Mouse (Mus musculus) cortical plate, adult 2 months (tissue): Measurements from ENCODE around the gene Chkb. TPM values are rescaled to one million over a fixed set of nuclear protein-coding genes. Genes with fewer than 3 reads are reported as not detected.
"Not testable (repeated sequence)": the region's sequence is repeated elsewhere in the genome, so short reads cannot be mapped to it uniquely, and the experiment has no call there.

Experiments used
- H3K27ac ChIP-seq: fragments of 200-500 bp; 2 replicates; pipeline ENCODE4 v1.5.1; 2012; ENCODE audit warnings: low read length, control low read depth, inconsistent platforms; ENCODE audit not compliant: insufficient read depth
- H3K4me1 ChIP-seq: fragments of 200-500 bp; 2 replicates; pipeline ENCODE4 v1.6.1; 2011; ENCODE audit warnings: low read length; ENCODE audit not compliant: control insufficient read depth, insufficient read depth
- H3K4me3 ChIP-seq: fragments of 200-500 bp; 2 replicates; pipeline ENCODE4 v1.5.1; 2011; ENCODE audit warnings: mild to moderate bottlenecking, low read length, control low read depth; ENCODE audit not compliant: insufficient read depth
- CTCF ChIP-seq: fragments of 200-500 bp; IDR thresholded peaks from 2 replicates; pipeline ENCODE4 v1.5.1; 2011; ENCODE audit warnings: mild to moderate bottlenecking, control low read depth, low read length; ENCODE audit not compliant: insufficient read depth; ENCODE audit errors: extremely low read depth
- POLR2A ChIP-seq: fragments of 200-500 bp; IDR thresholded peaks from 2 replicates; pipeline ENCODE4 v1.6.1; 2011; ENCODE audit warnings: mild to moderate bottlenecking, low read length, control low read depth; ENCODE audit not compliant: insufficient read depth; ENCODE audit errors: extremely low read depth
- polyA plus RNA-seq: library from polyadenylated mRNA; depleted of rRNA; stranded (reverse); fragments of >200 nt; gene quantifications from 2 replicates; pipeline ENCODE4 v1.2.3, GENCODE M21; 2012

The Chkb gene
- polyA plus RNA-seq, 1 experiment = 60.0 TPM

DNA sequence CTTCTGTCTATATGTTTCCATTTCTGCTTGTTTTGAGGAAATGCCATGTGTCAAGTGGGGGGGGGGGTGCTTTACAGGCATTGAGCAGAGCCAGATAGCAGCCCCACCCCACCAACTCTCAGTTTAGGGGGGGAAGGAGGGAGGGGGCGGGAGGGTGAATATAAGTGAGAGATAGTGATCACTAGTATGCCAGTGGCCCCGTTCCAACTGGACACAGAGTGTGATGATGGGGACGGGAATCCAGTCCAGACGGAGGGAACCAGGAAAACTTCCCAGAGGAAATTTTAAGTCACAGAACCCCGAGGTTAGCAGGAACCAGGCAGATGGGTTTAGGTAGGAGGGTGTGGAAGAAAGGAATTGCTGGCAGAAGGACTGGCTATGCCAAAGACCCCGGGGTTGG lies 25.9 kb upstream of the Chkb start:
- peak overlapping the region; percentile 99; the same call in 1 of the 2 replicates for H3K4me3 ChIP-seq
- no peak overlapping the region for H3K27ac ChIP-seq
- TF ChIP-seq POLR2A (no peak), CTCF (no peak)
- no peaks in the 10 kb centered on the region for H3K4me1 ChIP-seq

DNA sequence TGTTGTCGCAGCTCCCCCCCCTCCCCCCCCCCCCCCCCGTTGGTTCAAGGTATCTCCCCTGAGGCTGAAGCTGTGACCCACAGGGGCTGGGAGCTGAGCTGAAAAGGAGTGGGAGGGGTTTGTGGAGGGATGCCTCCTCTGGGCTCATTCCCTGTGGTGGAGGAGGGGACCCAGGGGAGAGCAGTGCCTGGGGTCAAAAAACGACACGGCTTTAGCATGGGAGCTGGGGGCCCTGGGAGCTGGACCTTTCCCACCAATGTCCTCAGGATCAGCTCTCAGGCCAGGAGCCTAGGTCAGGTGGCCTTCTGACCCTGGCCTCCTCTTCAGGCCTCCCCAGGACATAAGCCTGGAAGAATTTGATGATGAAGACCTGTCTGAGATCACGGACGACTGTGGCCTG lies 25.1 kb upstream of the Chkb start:
- TF ChIP-seq POLR2A = no peak
- TF ChIP-seq CTCF = no peak
- H3K4me1 ChIP-seq = no peaks in the 10 kb centered on the region
- H3K4me3 ChIP-seq = peak overlapping the region; percentile 99
- H3K27ac ChIP-seq = 0 out of 2 replicates have a peak overlapping the region, but pooled peaks have one; percentile 35

DNA sequence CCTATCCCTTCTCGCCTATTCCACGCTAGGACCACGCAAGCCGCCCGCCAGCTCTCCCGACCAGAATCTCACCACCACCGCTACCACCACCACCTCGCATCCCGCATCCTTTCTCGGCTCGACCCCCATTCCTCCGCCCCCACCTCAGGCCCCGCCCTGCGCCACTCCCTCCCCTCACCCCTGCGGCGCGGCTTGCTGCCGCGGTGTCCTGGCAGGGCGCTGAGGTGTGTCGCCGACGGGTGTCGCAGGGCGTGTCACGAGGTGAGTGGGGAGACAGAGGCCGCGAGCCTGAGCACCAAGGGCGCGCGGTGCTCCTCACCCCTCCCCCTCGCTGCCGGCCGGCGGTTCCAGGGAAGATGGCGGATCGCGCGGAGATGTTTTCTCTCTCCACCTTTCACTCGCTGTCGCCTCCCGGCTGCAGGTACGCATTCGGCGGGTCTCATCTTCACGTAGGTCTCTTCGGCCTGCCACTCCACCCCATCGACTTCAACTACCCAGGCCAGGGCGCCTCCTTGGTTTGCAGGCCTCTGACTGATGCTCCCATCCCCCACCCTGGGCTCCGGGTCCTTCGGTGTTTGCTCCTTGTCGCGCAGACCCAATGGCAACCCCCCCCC lies 24.3 kb upstream of the Chkb start, which contains the start of gene Mapk8ip2:
Gene Mapk8ip2 (plus strand): TSS at position 49 of the 614 bp plus-strand sequence.
- peak; percentile 57 for TF ChIP-seq POLR2A
- TF ChIP-seq CTCF = no peak
- Histone ChIP-seq H3K27ac (peak within 1 kb of the TSS; percentile 92), H3K4me3 (peak within 1 kb of the TSS; percentile 99), H3K4me1 (no peaks in the 10 kb centered on the region)

DNA sequence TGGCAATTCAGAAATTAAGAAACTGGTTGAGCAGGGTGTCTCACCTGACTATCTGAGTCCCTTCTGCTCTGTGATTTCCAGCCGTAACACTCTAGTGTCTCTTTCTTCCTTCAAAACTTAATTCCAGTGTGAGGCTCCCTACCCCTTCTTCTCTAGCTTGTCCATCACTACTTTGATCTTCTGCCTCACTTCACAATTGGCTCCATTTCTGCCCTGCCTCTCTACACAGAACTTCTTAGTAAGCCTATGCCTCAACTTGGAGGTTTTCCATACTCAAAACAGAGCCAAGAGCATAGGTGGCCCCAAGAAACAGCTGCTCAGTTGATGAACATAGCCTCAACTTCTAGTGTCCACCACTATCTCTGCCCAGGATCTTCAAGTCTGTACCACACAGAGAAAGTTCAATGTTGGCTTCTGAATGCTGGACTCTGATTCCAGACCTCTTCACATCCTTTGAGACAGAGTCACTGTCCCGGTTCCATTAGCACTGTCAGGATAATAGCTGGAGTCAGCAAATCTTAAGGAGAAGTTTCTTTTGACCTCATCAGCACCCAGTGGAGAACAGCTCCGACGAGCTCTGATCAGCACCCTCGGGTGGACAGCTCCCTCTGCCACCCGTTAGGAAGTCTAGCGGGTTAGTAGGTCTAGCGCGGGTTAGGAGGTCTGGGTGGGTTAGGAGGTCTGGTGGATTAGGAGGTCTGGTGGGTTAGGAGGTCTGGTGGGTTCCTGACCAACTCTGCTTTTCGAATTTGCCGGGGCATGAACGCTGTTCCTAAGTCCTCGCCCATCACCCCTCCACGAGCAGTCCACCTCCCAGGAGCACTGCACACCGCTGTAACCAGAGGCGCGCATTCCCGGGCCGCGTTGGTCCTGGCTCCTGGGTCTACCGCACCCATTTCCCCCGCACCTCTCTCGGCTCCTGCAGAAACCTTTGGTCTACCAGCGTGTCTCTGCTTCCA lies 23.5 kb upstream of the Chkb start:
- H3K27ac ChIP-seq = peak overlapping the region; percentile 92
- no peaks in the 10 kb centered on the region for H3K4me1 ChIP-seq
- H3K4me3 ChIP-seq = peak overlapping the region; percentile 99
- TF ChIP-seq CTCF = no peak
- no peak for TF ChIP-seq POLR2A

DNA sequence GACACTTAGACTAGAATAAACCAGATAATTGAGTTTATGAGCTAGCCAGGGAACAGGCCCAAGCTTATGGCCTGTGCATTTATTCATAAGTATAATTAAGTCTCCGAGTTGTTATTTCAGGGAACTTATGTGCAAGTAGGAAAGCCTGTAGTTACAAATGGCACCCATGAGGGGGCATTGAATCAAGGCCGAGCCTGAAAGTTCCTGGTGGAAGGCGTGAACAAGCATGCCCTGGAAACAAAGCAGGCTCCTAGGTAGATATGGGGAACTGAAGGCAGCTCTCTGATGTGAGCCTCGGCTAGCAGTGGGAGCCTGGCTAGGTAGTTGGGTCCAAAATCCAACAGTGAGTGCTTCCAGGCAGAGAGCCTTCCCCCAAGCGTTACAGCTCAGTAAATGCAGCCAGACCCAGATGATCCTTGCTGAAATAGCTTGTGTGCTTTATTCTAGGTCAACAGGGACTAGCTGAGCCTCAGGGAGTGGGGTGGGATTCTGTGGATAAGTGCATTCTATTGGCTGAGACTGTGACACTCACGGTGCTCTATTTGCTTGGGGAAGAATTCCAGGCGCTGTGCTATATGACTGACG lies 12.9 kb upstream of the Chkb start:
- TF ChIP-seq POLR2A (no peak), CTCF (no peak; the same call in 1 of the 2 replicates)
- H3K4me1 ChIP-seq = no peaks in the 10 kb centered on the region
- no peak overlapping the region for H3K27ac ChIP-seq
- H3K4me3 ChIP-seq = no peak overlapping the region

DNA sequence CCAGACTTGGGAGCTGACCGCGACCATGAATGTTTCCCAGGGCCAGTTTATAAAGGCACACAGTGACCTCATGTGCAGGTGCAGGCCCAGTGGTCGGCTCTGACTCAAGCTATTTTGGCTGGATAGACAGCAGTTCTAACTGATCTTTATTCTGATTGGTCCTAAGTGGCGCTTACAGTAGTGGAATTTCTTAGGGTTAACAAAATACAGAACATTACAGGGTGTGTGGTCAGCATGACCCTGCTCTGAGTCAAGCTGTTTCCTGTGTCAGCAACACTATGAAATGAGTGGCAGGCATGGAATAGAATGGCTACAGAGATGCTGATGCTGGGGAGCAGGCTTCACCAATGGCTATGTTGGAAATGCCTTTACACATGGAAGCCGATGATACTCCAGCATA lies 6.2 kb upstream of the Chkb start:
- TF ChIP-seq CTCF (no peak), POLR2A (no peak)
- H3K4me1 ChIP-seq = no peaks in the 10 kb centered on the region
- no peak overlapping the region for H3K27ac ChIP-seq
- no peak overlapping the region for H3K4me3 ChIP-seq

DNA sequence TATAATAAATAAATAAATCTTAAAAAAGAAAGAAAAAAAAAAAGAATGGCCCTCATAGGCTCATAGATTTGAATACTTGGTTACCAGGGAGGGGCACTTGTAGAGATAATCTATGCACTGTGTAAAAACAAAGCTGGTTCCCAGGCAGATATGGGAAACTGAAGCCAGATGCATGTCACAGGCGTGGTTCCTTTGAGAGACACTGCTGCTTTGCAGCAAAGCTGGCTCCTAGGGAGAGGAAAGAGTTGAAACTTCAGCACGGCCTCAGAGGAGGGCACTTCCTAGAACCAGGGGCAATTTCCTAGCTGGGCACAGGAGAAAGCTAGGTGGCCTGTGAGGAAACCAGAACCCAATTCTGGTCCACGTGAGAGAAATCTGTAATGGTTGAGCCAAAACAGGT lies 4.4 kb upstream of the Chkb start:
- Histone ChIP-seq H3K4me1 (no peaks in the 10 kb centered on the region), H3K4me3 (no peak overlapping the region), H3K27ac (no peak overlapping the region)
- no peak for TF ChIP-seq CTCF
- no peak for TF ChIP-seq POLR2A

DNA sequence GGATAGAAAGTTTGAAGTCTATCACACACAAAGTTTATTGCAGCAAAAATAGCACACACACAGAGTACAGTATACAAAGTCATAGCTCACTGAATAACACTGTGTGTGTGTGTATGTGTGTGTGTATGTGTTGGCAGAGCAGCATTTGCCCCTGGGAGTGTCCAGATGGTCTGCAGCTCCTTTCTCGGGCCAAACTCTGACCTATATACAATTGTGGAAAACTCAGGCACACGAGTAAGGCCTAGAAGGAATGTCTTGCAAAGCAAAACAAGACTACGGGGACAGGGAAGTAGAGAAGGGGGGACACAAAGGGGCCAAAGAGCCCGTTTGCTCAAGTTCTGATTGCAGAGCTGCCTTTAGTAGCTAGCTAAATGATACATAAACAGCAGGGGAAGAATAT lies 3.2 kb upstream of the Chkb start:
- H3K4me3 ChIP-seq = no peak overlapping the region
- H3K27ac ChIP-seq = no peak overlapping the region
- no peak for TF ChIP-seq CTCF
- TF ChIP-seq POLR2A = no peak
- no peaks in the 10 kb centered on the region; the same call in 1 of the 2 replicates for H3K4me1 ChIP-seq

DNA sequence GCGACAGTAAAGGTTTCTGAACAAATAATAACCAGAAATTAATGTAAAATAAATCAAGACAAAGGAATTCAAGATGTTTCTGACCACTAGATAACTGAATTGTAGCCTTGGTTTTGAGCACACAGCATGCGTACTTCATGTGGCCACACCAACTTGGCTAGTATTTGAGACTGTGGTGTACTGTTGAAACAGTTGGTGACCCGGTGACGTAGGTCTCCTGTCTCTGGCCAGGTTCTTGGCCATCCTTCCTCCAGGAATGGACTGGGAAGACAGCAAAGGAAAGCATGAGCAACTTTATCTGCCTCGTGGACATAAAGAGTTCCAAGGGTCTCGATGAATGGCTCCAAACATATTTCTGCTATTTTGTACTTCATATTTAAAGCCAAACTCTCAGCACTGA lies 2.1 kb upstream of the Chkb start:
- H3K4me1 ChIP-seq = no peaks in the 10 kb centered on the region; the same call in 1 of the 2 replicates
- no peak for TF ChIP-seq CTCF
- TF ChIP-seq POLR2A = no peak
- H3K4me3 ChIP-seq = no peak overlapping the region
- no peak overlapping the region for H3K27ac ChIP-seq

DNA sequence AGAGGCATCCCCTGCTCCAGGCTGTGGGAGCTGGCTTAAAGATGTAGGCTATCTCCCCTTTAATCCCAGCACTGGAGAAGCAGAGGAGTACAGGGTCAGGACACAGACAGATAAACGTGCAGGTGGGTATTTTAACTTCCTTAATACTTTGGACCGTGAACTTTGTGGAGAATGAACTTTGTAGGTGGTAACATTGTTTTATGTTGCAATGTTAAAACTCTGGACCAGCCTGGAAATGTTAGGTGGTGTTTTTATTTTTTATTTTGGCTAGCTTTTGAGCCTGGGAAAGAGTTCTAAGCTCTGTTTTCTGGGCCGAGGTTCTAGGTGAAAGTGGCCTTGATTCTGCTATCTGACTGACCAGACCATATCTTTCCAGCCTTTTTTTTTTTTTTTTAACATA lies 1.6 kb upstream of the Chkb start:
- TF ChIP-seq CTCF (no peak), POLR2A (no peak)
- Histone ChIP-seq H3K4me1 (no peaks in the 10 kb centered on the region; the same call in 1 of the 2 replicates), H3K27ac (no peak overlapping the region), H3K4me3 (no peak overlapping the region)

DNA sequence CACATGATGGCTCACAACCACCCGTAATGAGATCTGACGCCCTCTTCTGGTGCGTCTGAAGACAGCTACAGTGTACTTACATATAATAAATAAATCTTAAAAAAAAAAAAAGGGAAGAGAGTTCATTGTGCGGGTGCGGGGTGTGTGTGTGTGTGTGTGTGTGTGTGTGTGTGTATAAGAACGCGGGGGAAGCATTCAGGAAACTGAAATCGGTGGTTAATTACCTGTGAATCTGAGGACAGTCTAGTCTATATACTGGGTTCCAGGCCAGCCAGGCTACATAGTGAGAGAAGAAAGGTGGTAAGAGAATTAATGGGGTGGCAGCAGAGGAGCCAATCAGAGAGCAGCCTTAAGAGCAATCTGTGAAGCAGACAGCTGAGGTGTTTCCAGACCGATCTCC lies 1.1 kb upstream of the Chkb start:
- H3K27ac ChIP-seq, H3K4me1 ChIP-seq, H3K4me3 ChIP-seq: not testable (repeated sequence)
